ENCODE assay signal across 8 mouse cellular contexts in genomic region chr4:117267284-117267683, GRCm38 (mm10). TPM values are rescaled to one million over a fixed set of nuclear protein-coding genes. Genes with fewer than 3 reads are reported as not detected.
A peak's percentile ranks its signal among the peaks of the same experiment; 100 is the strongest.
DNase-seq lines count a peak whose midpoint lies in the region; ATAC-seq and TF ChIP-seq lines count a peak whose summit lies in the region.

No protein-coding gene starts in this region.

- no peak overlapping the region for H3K27ac ChIP-seq in kidney, adult 2 months (ENCODE audit: insufficient read depth, low read depth, low read length)
- no peak overlapping the region for H3K27ac ChIP-seq in kidney, embryonic 15.5 days

- no peak overlapping the region for H3K4me3 ChIP-seq in kidney, adult 2 months (ENCODE audit: insufficient read depth, low read depth, low read length)
- H3K4me3 ChIP-seq in kidney, embryonic 15.5 days (replicated peaks) = no peak overlapping the region

- no peak for ATAC-seq in kidney, embryonic 15.5 days (replicated peaks; ENCODE audit: low FRiP score)

- TF ChIP-seq CTCF in kidney, adult 2 months (conservative IDR thresholded peaks at IDR 0.05; ENCODE audit: insufficient read depth, insufficient read length, low read depth, low read length) = peak; percentile 95

- H3K4me2 ChIP-seq in kidney, embryonic 15.5 days = no peak overlapping the region

- H3K9me3 ChIP-seq in kidney, embryonic 15.5 days (replicated peaks) = no peaks in the 10 kb centered on the region

- H3K4me1 ChIP-seq in kidney, adult 2 months (ENCODE audit: control insufficient read depth, insufficient read depth, low read length) = peaks cover 6% of the 10 kb centered on the region
- H3K4me1 ChIP-seq in kidney, embryonic 15.5 days = peaks cover 10% of the 10 kb centered on the region

- intact Hi-C loops in heart, postnatal 14 days (cut with DNase I) = loop anchor here (2.0 kb wide), 1 partner anchor 36 kb away; no protein-coding TSS in a partner anchor
- intact Hi-C loops in left cerebral cortex, postnatal 25 days (cut with DNase I) = no loop called here

- 14% methylated on average over 2 of the region's 2 CpGs for WGBS in kidney, adult 2 months
- WGBS in kidney, embryonic 15.5 days = 7% methylated on average over 2 of the region's 2 CpGs

- H3K27me3 ChIP-seq in kidney, adult 2 months (replicated peaks; ENCODE audit: control insufficient read depth, insufficient read depth, low read length) = no peaks in the 10 kb centered on the region
- H3K27me3 ChIP-seq in kidney, embryonic 15.5 days = peaks cover 51% of the 10 kb centered on the region

- no peak overlapping the region for H3K9ac ChIP-seq in kidney, embryonic 15.5 days

- H3K36me3 ChIP-seq in kidney, adult 2 months (ENCODE audit: control insufficient read depth, insufficient read depth, low read length) = no peaks in the 10 kb centered on the region
- peaks cover 11% of the 10 kb centered on the region for H3K36me3 ChIP-seq in kidney, embryonic 15.5 days

- no peak for TF ChIP-seq POLR2A in kidney, adult 2 months (IDR thresholded peaks at IDR 0.05; ENCODE audit: low read depth, low read length)

- DNase-seq in kidney, adult 2 months = peak; percentile 81
- peak; percentile 76 to 77 for DNase-seq in adrenal gland, adult 18-20 months (ENCODE audit: low spot score in 2 of 2)
- DNase-seq in embryo, embryonic 9.5 days (ENCODE audit: extremely low spot score) = peak; percentile 82
- DNase-seq in heart, postnatal 14 days = peak; percentile 76 to 85
- DNase-seq in left cerebral cortex, postnatal 25 days (ENCODE audit: low spot score in 2 of 2) = peak; percentile 79 to 86
- DNase-seq in naive thymus-derived CD4-positive, alpha-beta T cell, adult 2 months (ENCODE audit: low read depth) = peak; percentile 83
- peak; percentile 57 for DNase-seq in testis, postnatal 14 days (ENCODE audit: low spot score)

RNA-seq across cellular contexts. Expression of gene Armh1, which starts 15.4 kb away (rescaled TPM):
- 0.25 and 0.53 TPM in 2 replicates for polyA plus RNA-seq in kidney, adult 2 months (2012; rRNA removed)
- polyA plus RNA-seq in kidney, embryonic 15.5 days (2015; fragmentation: Nextera tagmentation; extraction: Ambion mirVana) = 0.12 and 0.38 TPM in 2 replicates
- total RNA-seq in adrenal gland, adult 18-20 months (2021) = 1 to 10 TPM; 1.9 to 2.4 TPM
- under 1 TPM; 0.15 to 0.33 TPM for total RNA-seq in heart, postnatal 14 days (2021)
- total RNA-seq in left cerebral cortex, postnatal 25 days (2021) = under 1 TPM in 1 of 2 experiments, not detected in 1; 0.55 TPM

RNA-seq across cellular contexts. Expression of gene Tmem53, which starts 15.5 kb away (rescaled TPM):
- 88.1 and 93.5 TPM in 2 replicates for polyA plus RNA-seq in kidney, adult 2 months (2012; rRNA removed)
- polyA plus RNA-seq in kidney, embryonic 15.5 days (2015; fragmentation: Nextera tagmentation; extraction: Ambion mirVana) = 14.9 and 16.5 TPM in 2 replicates
- 10 to 100 TPM; 38.6 to 66.8 TPM for total RNA-seq in adrenal gland, adult 18-20 months (2021)
- 10 to 100 TPM; 22.6 to 31.5 TPM for total RNA-seq in heart, postnatal 14 days (2021)
- total RNA-seq in left cerebral cortex, postnatal 25 days (2021) = 1 to 10 TPM; 2.4 to 5.2 TPM
